Mouse (Mus musculus) heart, adult 2 months (tissue): ENCODE results near the gene Anxa1.

Experiments used
- CTCF ChIP-seq: fragments of 200-600 bp; IDR thresholded peaks from 2 replicates; pipeline ENCODE4 v1.8.1; 2022; ENCODE audit warnings: antibody characterized with exemption, mild to moderate bottlenecking, moderate library complexity
- POLR2A ChIP-seq: fragments of 200-500 bp; IDR thresholded peaks from 2 replicates; pipeline ENCODE4 v1.6.1; 2011; ENCODE audit warnings: mild to moderate bottlenecking, low read depth, low read length, control low read depth; ENCODE audit not compliant: insufficient read depth

DNA sequence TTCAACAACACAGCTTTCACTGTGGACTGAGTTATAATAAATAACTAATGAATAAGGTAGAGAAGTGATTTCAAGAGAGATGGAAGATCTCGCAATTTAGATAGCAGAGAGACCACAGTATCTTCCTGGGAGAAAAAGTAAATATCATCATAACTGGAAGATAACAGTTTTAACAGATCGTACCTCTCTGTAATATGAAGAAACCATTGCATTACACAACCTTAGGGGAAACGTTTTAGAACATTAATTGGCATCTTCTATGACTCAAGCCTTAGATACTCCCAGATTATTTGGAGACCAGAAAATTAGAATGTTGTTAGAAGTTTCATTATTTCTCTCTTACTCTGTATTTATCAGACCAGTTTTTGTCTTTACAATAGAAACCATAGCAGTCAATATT is 13.0 kb upstream of the Anxa1 start:
- TF ChIP-seq POLR2A (no peak), CTCF (no peak)
